Mouse (Mus musculus) hindbrain, embryonic 15.5 days (tissue): ENCODE data around the gene Ice1. TPM values are rescaled to one million over a fixed set of nuclear protein-coding genes. Genes with fewer than 3 reads are reported as not detected.
A peak's percentile ranks its signal among the peaks of the same experiment; 100 is the strongest.

Experiments
- ATAC-seq: fragments of 200-750 bp; cut with Nextera tagmentation; 2 replicates; pipeline ENCODE4 v1.8.0; 2017; ENCODE audit warnings: low read depth, moderate number of reproducible peaks, moderate TSS enrichment; ENCODE audit not compliant: low FRiP score
- H3K27ac ChIP-seq: fragments of 300-500 bp; sonication (generic); replicated peaks from 2 replicates; pipeline ENCODE4 v1.5.1; 2015; ENCODE audit warnings: mild to moderate bottlenecking, inconsistent platforms
- H3K27me3 ChIP-seq: fragments of 300-500 bp; sonication (generic); 2 replicates; pipeline ENCODE4 v1.6.1; 2015; ENCODE audit warnings: control low read depth, inconsistent platforms
- H3K36me3 ChIP-seq: fragments of 300-500 bp; sonication (generic); 2 replicates; pipeline ENCODE4 v1.6.1; 2015; ENCODE audit warnings: control low read depth, inconsistent platforms
- H3K4me1 ChIP-seq: fragments of 300-500 bp; sonication (generic); replicated peaks from 2 replicates; pipeline ENCODE4 v1.6.1; 2015; ENCODE audit warnings: control low read depth, inconsistent platforms
- H3K4me2 ChIP-seq: fragments of 300-500 bp; sonication (generic); 2 replicates; pipeline ENCODE4 v1.6.1; 2015; ENCODE audit warnings: moderate library complexity, mild to moderate bottlenecking, inconsistent platforms
- H3K4me3 ChIP-seq: fragments of 300-500 bp; sonication (generic); 2 replicates; pipeline ENCODE4 v1.5.1; 2015; ENCODE audit warnings: mild to moderate bottlenecking, inconsistent platforms
- H3K9ac ChIP-seq: fragments of 300-500 bp; sonication (generic); 2 replicates; pipeline ENCODE4 v1.6.1; 2015; ENCODE audit warnings: inconsistent platforms
- H3K9me3 ChIP-seq: fragments of 300-500 bp; sonication (generic); 2 replicates; pipeline ENCODE4 v1.6.1; 2016; ENCODE audit warnings: control low read depth, inconsistent platforms
- WGBS: fragments of 180-500 bp; shearing (Covaris S2); methylation state at CpG from one replicate; pipeline ENCODE4 v1.1.7; 2015; 5-methylcytosine and 5-hydroxymethylcytosine counted together
- polyA plus RNA-seq: library from polyadenylated mRNA; unstranded; fragments of >200 nt; fragmentation: Nextera tagmentation; extraction: Ambion mirVana; gene quantifications from 2 replicates; pipeline ENCODE4 v1.2.1, GENCODE M21; 2015

The Ice1 gene
- polyA plus RNA-seq = 29.7 and 32.4 TPM in 2 replicates

- 0% methylated on average over 38 of the region's 39 CpGs for WGBS
- H3K9ac ChIP-seq = peak within 1 kb of the TSS; percentile 94
- no peaks in the 10 kb centered on the region for H3K9me3 ChIP-seq
- H3K36me3 ChIP-seq = no peaks in the 10 kb centered on the region
- 0 out of 2 replicates have a peak, but pooled peaks cover 2% of the 10 kb centered on the region for H3K27me3 ChIP-seq
- peak within 1 kb of the TSS; percentile 68 for H3K4me2 ChIP-seq
- H3K27ac ChIP-seq = peak within 1 kb of the TSS; percentile 96
- H3K4me3 ChIP-seq = peak within 1 kb of the TSS; percentile 96
- peaks cover 34% of the 10 kb centered on the region for H3K4me1 ChIP-seq
- peak; percentile 36 for ATAC-seq
These were observed at the start of gene Ice1 for GRCm38 (mm10) chr13:70637282-70637661. Ice1 (minus strand) TSS chr13:70637634.

- 78% methylated on average over 5 of the region's 5 CpGs for WGBS
- no peaks in the 10 kb centered on the region for H3K27me3 ChIP-seq
- H3K9me3 ChIP-seq = no peaks in the 10 kb centered on the region
- no peaks in the 10 kb centered on the region for H3K36me3 ChIP-seq
- H3K9ac ChIP-seq = no peak overlapping the region
- no peak overlapping the region for H3K27ac ChIP-seq
- H3K4me3 ChIP-seq = no peak overlapping the region
- no peak overlapping the region for H3K4me2 ChIP-seq
- H3K4me1 ChIP-seq = no peaks in the 10 kb centered on the region
- no peak for ATAC-seq
These were observed 48.4 kb upstream of the Ice1 start for GRCm38 (mm10) chr13:70685825-70686224.

- 69% methylated on average over 7 of the region's 7 CpGs for WGBS
- Histone ChIP-seq H3K4me2 (no peak overlapping the region), H3K9me3 (no peaks in the 10 kb centered on the region), H3K4me3 (no peak overlapping the region), H3K36me3 (no peaks in the 10 kb centered on the region), H3K4me1 (no peaks in the 10 kb centered on the region), H3K9ac (no peak overlapping the region), H3K27me3 (no peaks in the 10 kb centered on the region), H3K27ac (no peak overlapping the region)
- no peak for ATAC-seq
These were observed 47.7 kb upstream of the Ice1 start for GRCm38 (mm10) chr13:70684976-70685609.

GRCm38 (mm10) chr13:70681411-70682183 lies 44.2 kb upstream of the Ice1 start:
- no peaks in the 10 kb centered on the region for H3K27me3 ChIP-seq
- no peak overlapping the region for H3K4me2 ChIP-seq
- H3K9ac ChIP-seq = no peak overlapping the region
- no peak for ATAC-seq
- H3K36me3 ChIP-seq = no peaks in the 10 kb centered on the region
- no peaks in the 10 kb centered on the region for H3K9me3 ChIP-seq
- 89% methylated on average over 7 of the region's 7 CpGs for WGBS
- H3K27ac ChIP-seq = no peak overlapping the region
- no peaks in the 10 kb centered on the region for H3K4me1 ChIP-seq
- no peak overlapping the region for H3K4me3 ChIP-seq

- ATAC-seq = no peak
These were observed 42.9 kb upstream of the Ice1 start for GRCm38 (mm10) chr13:70680316-70680715.

GRCm38 (mm10) chr13:70677689-70678088 lies 40.3 kb upstream of the Ice1 start:
- no peak overlapping the region for H3K9ac ChIP-seq
- no peaks in the 10 kb centered on the region for H3K36me3 ChIP-seq
- H3K4me3 ChIP-seq = no peak overlapping the region
- H3K27ac ChIP-seq = no peak overlapping the region
- H3K4me1 ChIP-seq = no peaks in the 10 kb centered on the region
- 86% methylated on average over 5 of the region's 5 CpGs for WGBS
- H3K27me3 ChIP-seq = no peaks in the 10 kb centered on the region
- no peak overlapping the region for H3K4me2 ChIP-seq
- H3K9me3 ChIP-seq = no peaks in the 10 kb centered on the region
- ATAC-seq = no peak

More at GRCm38 (mm10) chr13:70680316-70680715, 42.9 kb upstream of the Ice1 start:
- Histone ChIP-seq H3K4me3 (no peak overlapping the region), H3K36me3 (no peaks in the 10 kb centered on the region), H3K27me3 (no peaks in the 10 kb centered on the region), H3K4me1 (no peaks in the 10 kb centered on the region), H3K9me3 (no peaks in the 10 kb centered on the region), H3K9ac (no peak overlapping the region), H3K27ac (no peak overlapping the region), H3K4me2 (no peak overlapping the region)
- WGBS = 92% methylated on average over 3 of the region's 3 CpGs

GRCm38 (mm10) chr13:70676243-70677183 lies 39.1 kb upstream of the Ice1 start:
- no peaks in the 10 kb centered on the region for H3K27me3 ChIP-seq
- no peak for ATAC-seq
- H3K4me3 ChIP-seq = no peak overlapping the region
- no peak overlapping the region for H3K27ac ChIP-seq
- no peaks in the 10 kb centered on the region for H3K36me3 ChIP-seq
- H3K4me1 ChIP-seq = no peaks in the 10 kb centered on the region
- no peak overlapping the region for H3K4me2 ChIP-seq
- H3K9me3 ChIP-seq = no peaks in the 10 kb centered on the region
- H3K9ac ChIP-seq = no peak overlapping the region
- WGBS = 80% methylated on average over 20 of the region's 20 CpGs

GRCm38 (mm10) chr13:70674998-70675397 lies 37.6 kb upstream of the Ice1 start:
- H3K27ac ChIP-seq = no peak overlapping the region
- no peaks in the 10 kb centered on the region for H3K9me3 ChIP-seq
- H3K4me3 ChIP-seq = no peak overlapping the region
- ATAC-seq = no peak
- 83% methylated on average over 10 of the region's 10 CpGs for WGBS
- no peaks in the 10 kb centered on the region for H3K36me3 ChIP-seq
- no peaks in the 10 kb centered on the region for H3K4me1 ChIP-seq
- no peak overlapping the region for H3K4me2 ChIP-seq
- H3K27me3 ChIP-seq = no peaks in the 10 kb centered on the region
- no peak overlapping the region for H3K9ac ChIP-seq

- Histone ChIP-seq H3K9ac (no peak overlapping the region), H3K4me2 (no peak overlapping the region), H3K9me3 (no peaks in the 10 kb centered on the region), H3K27me3 (no peaks in the 10 kb centered on the region), H3K4me1 (no peaks in the 10 kb centered on the region), H3K27ac (no peak overlapping the region), H3K36me3 (no peaks in the 10 kb centered on the region), H3K4me3 (no peak overlapping the region)
- 69% methylated on average over 4 of the region's 4 CpGs for WGBS
- no peak for ATAC-seq
These were observed 32.6 kb upstream of the Ice1 start for GRCm38 (mm10) chr13:70670080-70670479.

GRCm38 (mm10) chr13:70659715-70660114 lies 22.3 kb upstream of the Ice1 start:
- Histone ChIP-seq H3K9me3 (0 out of 2 replicates have a peak, but pooled peaks cover 2% of the 10 kb centered on the region), H3K27me3 (no peaks in the 10 kb centered on the region), H3K4me3 (no peak overlapping the region), H3K9ac (no peak overlapping the region), H3K4me1 (no peaks in the 10 kb centered on the region), H3K27ac (no peak overlapping the region), H3K36me3 (no peaks in the 10 kb centered on the region), H3K4me2 (no peak overlapping the region)
- 83% methylated on average over 4 of the region's 4 CpGs for WGBS
- ATAC-seq = no peak

GRCm38 (mm10) chr13:70656741-70657140 lies 19.3 kb upstream of the Ice1 start:
- H3K9me3 ChIP-seq = no peaks in the 10 kb centered on the region
- ATAC-seq = no peak
- H3K4me3 ChIP-seq = no peak overlapping the region
- no peak overlapping the region for H3K27ac ChIP-seq
- H3K27me3 ChIP-seq = no peaks in the 10 kb centered on the region
- 52% methylated on average over 4 of the region's 4 CpGs for WGBS
- no peaks in the 10 kb centered on the region for H3K36me3 ChIP-seq
- H3K4me1 ChIP-seq = no peaks in the 10 kb centered on the region
- H3K9ac ChIP-seq = no peak overlapping the region
- H3K4me2 ChIP-seq = no peak overlapping the region

GRCm38 (mm10) chr13:70656329-70656728 lies 18.9 kb upstream of the Ice1 start:
- Histone ChIP-seq H3K27ac (no peak overlapping the region), H3K9me3 (no peaks in the 10 kb centered on the region), H3K4me2 (no peak overlapping the region), H3K27me3 (no peaks in the 10 kb centered on the region), H3K9ac (no peak overlapping the region), H3K4me3 (no peak overlapping the region), H3K36me3 (no peaks in the 10 kb centered on the region), H3K4me1 (no peaks in the 10 kb centered on the region)
- WGBS = 76% methylated on average over 8 of the region's 8 CpGs
- no peak for ATAC-seq
